Mouse (Mus musculus) embryonic fibroblast, embryonic 13.5 days (primary cell): ENCODE measurements around the gene Selenom.

Experiments
- CTCF ChIP-seq: IDR thresholded peaks from 2 replicates; pipeline ENCODE4 v1.5.1; 2011; ENCODE audit warnings: mild to moderate bottlenecking, control low read depth, low read length, moderate library complexity, borderline replicate concordance; ENCODE audit not compliant: insufficient read depth
- POLR2A ChIP-seq: IDR thresholded peaks from 2 replicates; pipeline ENCODE4 v1.6.1; 2011; ENCODE audit warnings: low read depth, mild to moderate bottlenecking, control low read depth, low read length, moderate library complexity

- TF ChIP-seq POLR2A (no peak), CTCF (no peak)
These were observed 43.4 kb downstream of the Selenom start for GRCm38 (mm10) chr11:3557852-3558251.
